Mouse (Mus musculus) heart, embryonic 13.5 days (tissue): ENCODE measurements around the gene Mettl7a3. TPM values are rescaled to one million over a fixed set of nuclear protein-coding genes. Genes with fewer than 3 reads are reported as not detected.
"Not testable (repeated sequence)": the region's sequence is repeated elsewhere in the genome, so short reads cannot be mapped to it uniquely, and the experiment has no call there.

Source experiments
- ATAC-seq: fragments of 200-750 bp; cut with Nextera tagmentation; 2 replicates; pipeline ENCODE4 v1.8.0; 2017; ENCODE audit warnings: moderate TSS enrichment; ENCODE audit not compliant: insufficient number of reproducible peaks, low FRiP score, low TSS enrichment; ENCODE audit errors: extremely low read depth
- H3K27ac ChIP-seq: fragments of 300-500 bp; sonication (generic); replicated peaks from 2 replicates; pipeline ENCODE4 v1.5.1; 2015; ENCODE audit warnings: moderate library complexity, mild to moderate bottlenecking, inconsistent platforms
- H3K27me3 ChIP-seq: fragments of 300-500 bp; sonication (generic); replicated peaks from 2 replicates; pipeline ENCODE4 v1.6.1; 2015; ENCODE audit warnings: mild to moderate bottlenecking, inconsistent platforms
- H3K36me3 ChIP-seq: fragments of 300-500 bp; sonication (generic); 2 replicates; pipeline ENCODE4 v1.6.1; 2015; ENCODE audit warnings: mild to moderate bottlenecking, inconsistent platforms
- H3K4me1 ChIP-seq: fragments of 300-500 bp; sonication (generic); 2 replicates; pipeline ENCODE4 v1.6.1; 2015; ENCODE audit warnings: inconsistent platforms
- H3K4me2 ChIP-seq: fragments of 300-500 bp; sonication (generic); 2 replicates; pipeline ENCODE4 v1.6.1; 2015; ENCODE audit warnings: inconsistent platforms, mild to moderate bottlenecking, moderate library complexity
- H3K4me3 ChIP-seq: fragments of 300-500 bp; sonication (generic); 2 replicates; pipeline ENCODE4 v1.5.1; 2015; ENCODE audit warnings: moderate library complexity, mild to moderate bottlenecking, inconsistent platforms
- H3K9ac ChIP-seq: fragments of 300-500 bp; sonication (generic); 2 replicates; pipeline ENCODE4 v1.6.1; 2015; ENCODE audit warnings: inconsistent platforms, mild to moderate bottlenecking, moderate library complexity
- H3K9me3 ChIP-seq: fragments of 300-500 bp; sonication (generic); 2 replicates; pipeline ENCODE4 v1.6.1; 2016; ENCODE audit warnings: inconsistent platforms
- WGBS: fragments of 180-500 bp; shearing (Covaris S2); methylation state at CpG from one replicate; pipeline ENCODE4 v1.1.7; 2015; ENCODE audit warnings: mixed read lengths; 5-methylcytosine and 5-hydroxymethylcytosine counted together
- polyA plus RNA-seq: library from polyadenylated mRNA; unstranded; fragments of >200 nt; fragmentation: Nextera tagmentation; extraction: Ambion mirVana; gene quantifications from 2 replicates; pipeline ENCODE4 v1.2.1, GENCODE M21; 2015

Mettl7a3 gene
- polyA plus RNA-seq, 1 experiment from 2014 or later = not detected

GRCm38 (mm10) chr15:100332077-100332961 is 2.4 kb upstream of the Mettl7a3 start:
- H3K4me2 ChIP-seq = not testable (repeated sequence)

GRCm38 (mm10) chr15:100337328-100337727 is 2.6 kb downstream of the Mettl7a3 start:
- not testable (repeated sequence) for H3K4me2 ChIP-seq, H3K9me3 ChIP-seq, H3K4me1 ChIP-seq, H3K9ac ChIP-seq, H3K36me3 ChIP-seq, H3K27ac ChIP-seq, H3K4me3 ChIP-seq, H3K27me3 ChIP-seq
- ATAC-seq = 0 out of 2 replicates have a peak, but pooled peaks have one; percentile 21

More at GRCm38 (mm10) chr15:100332077-100332961, 2.4 kb upstream of the Mettl7a3 start:
- 42% methylated on average over 3 of the region's 10 CpGs for WGBS
- H3K27ac ChIP-seq, H3K9ac ChIP-seq, H3K9me3 ChIP-seq, H3K4me1 ChIP-seq, H3K4me3 ChIP-seq, ATAC-seq, H3K36me3 ChIP-seq, H3K27me3 ChIP-seq: not testable (repeated sequence)

GRCm38 (mm10) chr15:100337847-100338246 is 3.1 kb downstream of the Mettl7a3 start:
- not testable (repeated sequence) for H3K27ac ChIP-seq, H3K4me1 ChIP-seq, ATAC-seq, H3K9ac ChIP-seq, H3K9me3 ChIP-seq, H3K27me3 ChIP-seq, H3K36me3 ChIP-seq, H3K4me2 ChIP-seq, H3K4me3 ChIP-seq
- 34% methylated on average over 9 of the region's 10 CpGs for WGBS

GRCm38 (mm10) chr15:100341314-100341980 is 6.7 kb downstream of the Mettl7a3 start:
- not testable (repeated sequence) for H3K4me1 ChIP-seq, H3K36me3 ChIP-seq, ATAC-seq, H3K4me3 ChIP-seq, H3K27me3 ChIP-seq, H3K9ac ChIP-seq, H3K27ac ChIP-seq, H3K4me2 ChIP-seq, H3K9me3 ChIP-seq
- 59% methylated on average over 5 of the region's 5 CpGs for WGBS

GRCm38 (mm10) chr15:100345484-100345883 is 10.8 kb downstream of the Mettl7a3 start:
- Histone ChIP-seq H3K4me2 (no peak overlapping the region), H3K36me3 (no peaks in the 10 kb centered on the region), H3K9me3 (no peaks in the 10 kb centered on the region), H3K9ac (no peak overlapping the region), H3K4me1 (peaks cover 18% of the 10 kb centered on the region), H3K27me3 (no peaks in the 10 kb centered on the region), H3K27ac (no peak overlapping the region), H3K4me3 (no peak overlapping the region)
- ATAC-seq = no peak

GRCm38 (mm10) chr15:100346761-100347160 is 12.0 kb downstream of the Mettl7a3 start:
- Histone ChIP-seq H3K4me3 (no peak overlapping the region), H3K4me2 (no peak overlapping the region), H3K27ac (no peak overlapping the region), H3K27me3 (no peaks in the 10 kb centered on the region), H3K4me1 (peaks cover 27% of the 10 kb centered on the region), H3K9me3 (no peaks in the 10 kb centered on the region), H3K36me3 (no peaks in the 10 kb centered on the region), H3K9ac (no peak overlapping the region)
- no peak for ATAC-seq
- WGBS = 60% methylated on average over 14 of the region's 14 CpGs

GRCm38 (mm10) chr15:100349496-100349895 is 14.8 kb downstream of the Mettl7a3 start:
- no peak overlapping the region for H3K4me3 ChIP-seq

GRCm38 (mm10) chr15:100351501-100352060 is 16.9 kb downstream of the Mettl7a3 start:
- Histone ChIP-seq H3K4me1 (peaks cover 32% of the 10 kb centered on the region), H3K36me3 (no peaks in the 10 kb centered on the region), H3K27ac (peak overlapping the region; percentile 61), H3K9ac (peak overlapping the region; percentile 40; the same call in 1 of the 2 replicates), H3K4me3 (no peak overlapping the region), H3K4me2 (peak overlapping the region; percentile 12; the same call in 1 of the 2 replicates), H3K9me3 (no peaks in the 10 kb centered on the region), H3K27me3 (no peaks in the 10 kb centered on the region)
- no peak for ATAC-seq
- 39% methylated on average over 6 of the region's 6 CpGs for WGBS

More at GRCm38 (mm10) chr15:100349496-100349895, 14.8 kb downstream of the Mettl7a3 start:
- peaks cover 32% of the 10 kb centered on the region for H3K4me1 ChIP-seq
- H3K9ac ChIP-seq = no peak overlapping the region
- ATAC-seq = no peak
- WGBS = 20% methylated on average over 2 of the region's 2 CpGs
- no peaks in the 10 kb centered on the region for H3K36me3 ChIP-seq
- H3K9me3 ChIP-seq = no peaks in the 10 kb centered on the region
- H3K27ac ChIP-seq = peak overlapping the region; percentile 48
- no peaks in the 10 kb centered on the region for H3K27me3 ChIP-seq
- H3K4me2 ChIP-seq = no peak overlapping the region

- Histone ChIP-seq H3K4me3 (no peak within 1 kb of the TSS), H3K36me3 (no peaks in the 10 kb centered on the region), H3K4me2 (no peak within 1 kb of the TSS), H3K9ac (no peak within 1 kb of the TSS), H3K27ac (no peak within 1 kb of the TSS), H3K4me1 (peaks cover 32% of the 10 kb centered on the region), H3K27me3 (no peaks in the 10 kb centered on the region), H3K9me3 (no peaks in the 10 kb centered on the region)
- WGBS = 81% methylated on average over 10 of the region's 10 CpGs
- no peak for ATAC-seq
Measured at GRCm38 (mm10) chr15:100352711-100353250, 18.1 kb downstream of the Mettl7a3 start, which contains the start of the genes Methig1 and Mettl7a2. Gene Methig1, plus strand, starts transcription at chr15:100353149. Gene Mettl7a2, plus strand, starts transcription at chr15:100353200.

GRCm38 (mm10) chr15:100353399-100353798 is 18.7 kb downstream of the Mettl7a3 start:
- WGBS = 80% methylated on average over 22 of the region's 22 CpGs
- H3K4me3 ChIP-seq, H3K27ac ChIP-seq, H3K4me2 ChIP-seq, ATAC-seq, H3K27me3 ChIP-seq, H3K9me3 ChIP-seq, H3K9ac ChIP-seq, H3K36me3 ChIP-seq: not testable (repeated sequence)
- H3K4me1 ChIP-seq = peaks cover 32% of the 10 kb centered on the region

- Histone ChIP-seq H3K4me2 (no peak overlapping the region), H3K9ac (no peak overlapping the region), H3K9me3 (no peaks in the 10 kb centered on the region), H3K27me3 (no peaks in the 10 kb centered on the region), H3K4me3 (no peak overlapping the region), H3K4me1 (peaks cover 14% of the 10 kb centered on the region), H3K36me3 (no peaks in the 10 kb centered on the region), H3K27ac (no peak overlapping the region)
- 78% methylated on average over 5 of the region's 5 CpGs for WGBS
- ATAC-seq = no peak
Measured at GRCm38 (mm10) chr15:100355876-100356275, 21.1 kb downstream of the Mettl7a3 start.
